Comparison of ENCODE assay signal across 9 mouse cellular contexts in genomic region chrX:20770697-20771381, GRCm38 (mm10). TPM values are rescaled to one million over a fixed set of nuclear protein-coding genes. Genes with fewer than 3 reads are reported as not detected.
A peak's percentile ranks its signal among the peaks of the same experiment; 100 is the strongest.
DNase-seq lines count a peak whose midpoint lies in the region; ATAC-seq and TF ChIP-seq lines count a peak whose summit lies in the region.
"Had no signal": no experiment of that assay in that cellular context is flagged by ENCODE, and none has a peak within 500 bp of the region (broad histone marks: within the 10 kb centered on the region; RNA-seq: fewer than 3 reads in every experiment).

No protein-coding gene starts in this region.

- H3K27ac ChIP-seq in kidney, embryonic 14.5 days (ENCODE audit: low read depth, low read length), result no peak overlapping the region
- no peak overlapping the region for H3K27ac ChIP-seq in liver, adult 2 months (replicated peaks; ENCODE audit: insufficient read depth, low read depth, low read length)
- H3K27ac ChIP-seq: embryonic facial prominence, embryonic 15.5 days had no signal

- H3K4me3 ChIP-seq in kidney, embryonic 14.5 days (ENCODE audit: low read length), result no peak overlapping the region
- no peak overlapping the region for H3K4me3 ChIP-seq in liver, adult 2 months (ENCODE audit: insufficient read depth, low read depth, low read length)
- H3K4me3 ChIP-seq: embryonic facial prominence, embryonic 15.5 days had no signal

- no peak overlapping the region for H3K4me2 ChIP-seq in kidney, embryonic 14.5 days (replicated peaks; ENCODE audit: low read depth, low read length)
- H3K4me2 ChIP-seq: embryonic facial prominence, embryonic 15.5 days had no signal

- TF ChIP-seq POLR2A in liver, adult 2 months (IDR thresholded peaks at IDR 0.05; ENCODE audit: extremely low read depth, insufficient read depth, low read length), result no peak

- peak; percentile 91 for TF ChIP-seq CTCF in liver, adult 2 months (IDR thresholded peaks at IDR 0.05; ENCODE audit: low read depth, low read length)

- H3K9me3 ChIP-seq in kidney, embryonic 14.5 days (ENCODE audit: control insufficient read depth, low read length), result no peaks in the 10 kb centered on the region
- H3K9me3 ChIP-seq: embryonic facial prominence, embryonic 15.5 days had no signal

- H3K27me3 ChIP-seq in kidney, embryonic 14.5 days (ENCODE audit: control insufficient read depth, insufficient read depth, low read length), result no peaks in the 10 kb centered on the region
- no peaks in the 10 kb centered on the region for H3K27me3 ChIP-seq in liver, adult 2 months (ENCODE audit: control insufficient read depth, insufficient read depth, low read length)
- H3K27me3 ChIP-seq: embryonic facial prominence, embryonic 15.5 days had no signal

- no peaks in the 10 kb centered on the region for H3K36me3 ChIP-seq in kidney, embryonic 14.5 days (ENCODE audit: control insufficient read depth, insufficient read depth, low read length)
- no peaks in the 10 kb centered on the region for H3K36me3 ChIP-seq in liver, adult 2 months (ENCODE audit: control insufficient read depth, insufficient read depth, low read length)
- H3K36me3 ChIP-seq: embryonic facial prominence, embryonic 15.5 days had no signal

- DNase-seq in 3134 (ENCODE audit: extremely low read depth, insufficient read length, low spot score), result peak; percentile 36
- DNase-seq in T-cell, adult 2 months (ENCODE audit: low spot score), result peak; percentile 71
- DNase-seq in cerebellum, postnatal 25 days, result peak; percentile 91 to 93
- DNase-seq in gastrocnemius, adult 8-10 months (ENCODE audit: low spot score in 2 of 2), result peak; percentile 67 to 71
- DNase-seq in liver, adult 2 months (ENCODE audit: extremely low read depth, low read depth, low spot score), result peak; percentile 49
- peak; percentile 77 to 80 for DNase-seq in natural killer cell, adult 2 months (ENCODE audit: low spot score in 2 of 2)
- DNase-seq in telencephalon, adult 2 months (ENCODE audit: low read depth, low spot score), result peak; percentile 28

- no peaks in the 10 kb centered on the region for H3K4me1 ChIP-seq in kidney, embryonic 14.5 days (ENCODE audit: control insufficient read depth, insufficient read depth, low read length)
- H3K4me1 ChIP-seq in liver, adult 2 months (ENCODE audit: control insufficient read depth, insufficient read depth, low read length), result no peaks in the 10 kb centered on the region
- H3K4me1 ChIP-seq: embryonic facial prominence, embryonic 15.5 days had no signal

- ATAC-seq in kidney, embryonic 14.5 days (ENCODE audit: low FRiP score, low TSS enrichment), result peak; percentile 69; the same call in 1 of the 2 replicates

- WGBS in kidney, embryonic 14.5 days, result 5% methylated on average over 1 of the region's 1 CpGs
- WGBS in liver, adult 2 months, result 0% methylated on average over 1 of the region's 1 CpGs

- H3K79me2 ChIP-seq in liver, adult 2 months (ENCODE audit: control insufficient read depth, insufficient read depth, low read length), result no peaks in the 10 kb centered on the region

- H3K9ac ChIP-seq in kidney, embryonic 14.5 days (ENCODE audit: low read depth, low read length), result no peak overlapping the region
- no peak overlapping the region for H3K9ac ChIP-seq in liver, adult 2 months (ENCODE audit: low read depth, low read length)
- H3K9ac ChIP-seq: embryonic facial prominence, embryonic 15.5 days had no signal

RNA-seq across cellular contexts. Expression of gene Araf, which starts 26.8 kb away (rescaled TPM):
- 100 to 1,000 TPM; 102 to 107 (median 105) TPM for total RNA-seq in gastrocnemius, adult 8-10 months (2022)
- polyA plus RNA-seq in kidney, embryonic 14.5 days (2014; fragmentation: Nextera tagmentation; extraction: Ambion mirVana), result 94.0 and 103 TPM in 2 replicates
- 39.5 and 42.4 TPM in 2 replicates for total RNA-seq in liver, adult 2 months (2014; rRNA removed)
- polyA plus RNA-seq in liver, adult 2 months (2012; rRNA removed), result 97.0 and 139 TPM in 2 replicates

Comparison
In these comparisons a context has a peak if more than half of its experiments do, and no peak if none do; other contexts are left out.
1. DNase-seq: peak in every context shown above with its lines; median percentile 92 in cerebellum, postnatal 25 days; 78 in natural killer cell, adult 2 months; 71 in T-cell, adult 2 months; 69 in gastrocnemius, adult 8-10 months; 49 in liver, adult 2 months; 36 in 3134; 28 in telencephalon, adult 2 months.